8 mouse cellular contexts compared by ENCODE assay signal in genomic region chr11:58955143-58955867, GRCm38 (mm10). TPM values are rescaled to one million over a fixed set of nuclear protein-coding genes. Genes with fewer than 3 reads are reported as not detected.
A peak's percentile ranks its signal among the peaks of the same experiment; 100 is the strongest.
DNase-seq lines count a peak whose midpoint lies in the region; ATAC-seq and TF ChIP-seq lines count a peak whose summit lies in the region.

No protein-coding gene starts in this region.

- no peak for DNase-seq in heart, adult 18-20 months
- no peak for DNase-seq in limb, embryonic 10.5 days (ENCODE audit: low spot score)
- DNase-seq in urinary bladder, adult 18-20 months (ENCODE audit: low spot score in 2 of 2) = no peak
- DNase-seq in adipocyte (ENCODE audit: low spot score) = no peak

- H3K27me3 ChIP-seq in heart, embryonic 14.5 days (ENCODE audit: control insufficient read depth, insufficient read depth, low read length) = 0 out of 2 replicates have a peak, but pooled peaks cover 4% of the 10 kb centered on the region
- H3K27me3 ChIP-seq in ES-Bruce4 (ENCODE audit: control insufficient read depth, insufficient read depth, low read length, poor library complexity, severe bottlenecking) = no peaks in the 10 kb centered on the region
- H3K27me3 ChIP-seq in erythroblast, embryonic 14.5 days (ENCODE audit: control insufficient read depth) = peaks cover 28% of the 10 kb centered on the region
- peaks cover 61% of the 10 kb centered on the region for H3K27me3 ChIP-seq in limb, embryonic 10.5 days (ENCODE audit: low read depth, poor library complexity, severe bottlenecking)

- peak overlapping the region; percentile 96 to 98 for H3K27ac ChIP-seq in heart, embryonic 14.5 days (replicated peaks in 1 of 2; ENCODE audit: control insufficient read depth in 1 of 2, insufficient read depth in 1 of 2, low read depth in 2 of 2, low read length in 2 of 2)
- H3K27ac ChIP-seq in ES-Bruce4 (ENCODE audit: insufficient read depth, low read length) = peak overlapping the region; percentile 90
- H3K27ac ChIP-seq in limb, embryonic 10.5 days = peak overlapping the region; percentile 92

- peaks cover 9 to 38% of the 10 kb centered on the region in 2 experiments for H3K4me1 ChIP-seq in heart, embryonic 14.5 days (ENCODE audit: control insufficient read depth in 2 of 2, insufficient read depth in 2 of 2, low read length in 2 of 2)
- H3K4me1 ChIP-seq in ES-Bruce4 (ENCODE audit: control insufficient read depth, insufficient read depth, low read length) = no peaks in the 10 kb centered on the region
- peaks cover 53% of the 10 kb centered on the region for H3K4me1 ChIP-seq in erythroblast, embryonic 14.5 days (ENCODE audit: control insufficient read depth)
- peaks cover 38% of the 10 kb centered on the region for H3K4me1 ChIP-seq in limb, embryonic 10.5 days

- H3K4me3 ChIP-seq in heart, embryonic 14.5 days (ENCODE audit: control insufficient read depth in 1 of 2, insufficient read depth in 1 of 2, low read depth in 1 of 2, low read length in 2 of 2) = peak overlapping the region; percentile 57 to 63
- peak overlapping the region; percentile 97 for H3K4me3 ChIP-seq in ES-Bruce4 (ENCODE audit: low read depth, low read length)
- H3K4me3 ChIP-seq in erythroblast, embryonic 14.5 days (replicated peaks) = peak overlapping the region; percentile 86
- H3K4me3 ChIP-seq in limb, embryonic 10.5 days = peak overlapping the region; percentile 72

- WGBS in heart, embryonic 14.5 days = under 1% methylated on average over 20 of the region's 20 CpGs
- 1% methylated on average over 20 of the region's 20 CpGs for WGBS in limb, embryonic 10.5 days

- peaks cover 22% of the 10 kb centered on the region for H3K36me3 ChIP-seq in heart, embryonic 14.5 days (ENCODE audit: control insufficient read depth, insufficient read depth, low read length)
- H3K36me3 ChIP-seq in ES-Bruce4 (ENCODE audit: control insufficient read depth, insufficient read depth, low read length, poor library complexity, severe bottlenecking) = no peaks in the 10 kb centered on the region
- H3K36me3 ChIP-seq in erythroblast, embryonic 14.5 days (ENCODE audit: control insufficient read depth) = peaks cover 42% of the 10 kb centered on the region
- H3K36me3 ChIP-seq in limb, embryonic 10.5 days = peaks cover 10% of the 10 kb centered on the region

- TF ChIP-seq CTCF in ES-Bruce4 (IDR thresholded peaks at IDR 0.05; ENCODE audit: low read depth, low read length) = no peak

- no peak for TF ChIP-seq EP300 in ES-Bruce4 (IDR thresholded peaks at IDR 0.05; ENCODE audit: insufficient read depth, low read depth, low read length)

- H3K4me2 ChIP-seq in heart, embryonic 14.5 days (ENCODE audit: low read length) = peak overlapping the region; percentile 95

- H3K9me3 ChIP-seq in heart, embryonic 14.5 days (ENCODE audit: control insufficient read depth, low read length) = no peaks in the 10 kb centered on the region
- H3K9me3 ChIP-seq in ES-Bruce4 (replicated peaks; ENCODE audit: control insufficient read depth, insufficient read depth, low read length, poor library complexity, severe bottlenecking) = no peaks in the 10 kb centered on the region
- no peaks in the 10 kb centered on the region for H3K9me3 ChIP-seq in erythroblast, embryonic 14.5 days (ENCODE audit: control insufficient read depth, low read length)
- no peaks in the 10 kb centered on the region for H3K9me3 ChIP-seq in limb, embryonic 10.5 days (replicated peaks)

- no peak for TF ChIP-seq POLR2A in ES-Bruce4 (IDR thresholded peaks at IDR 0.05; ENCODE audit: insufficient read depth, low read length)

- no peak; the same call in 1 of the 2 replicates for ATAC-seq in heart, embryonic 14.5 days (ENCODE audit: insufficient number of reproducible peaks, insufficient read depth, low FRiP score, low read depth)
- 0 out of 2 replicates have a peak, but pooled peaks have one; percentile 14 for ATAC-seq in monocyte, adult 5-6 weeks (replicated peaks; ENCODE audit: insufficient number of reproducible peaks, low FRiP score, low TSS enrichment, poor library complexity, severe bottlenecking)

- H3K9ac ChIP-seq in heart, embryonic 14.5 days (ENCODE audit: low read length) = peak overlapping the region; percentile 83
- H3K9ac ChIP-seq in ES-Bruce4 (ENCODE audit: low read depth, poor library complexity, severe bottlenecking) = peak overlapping the region; percentile 83

RNA-seq across cellular contexts. Expression of gene Hist3h2a, which starts 0.8 kb away (rescaled TPM):
- polyA plus RNA-seq in heart, embryonic 14.5 days (2014; fragmentation: Nextera tagmentation; extraction: Ambion mirVana) = 34.0 and 40.8 TPM in 2 replicates
- total RNA-seq in heart, adult 18-20 months (2021) = 10 to 100 TPM; 13.9 to 17.4 TPM
- polyA plus RNA-seq in ES-Bruce4 (2011; ENCODE audit: insufficient read depth, insufficient read length, low read depth, missing spikeins) = 2.9 and 3.7 TPM in 2 replicates
- polyA plus RNA-seq in erythroblast, embryonic 14.5 days (2012) = 5.7 and 9.8 TPM in 2 replicates
- 8.4 and 11.3 TPM in 2 replicates for polyA plus RNA-seq in limb, embryonic 10.5 days (2016; fragmentation: Nextera tagmentation; extraction: Ambion mirVana)
- 35.6 to 52.4 TPM (median 42.1 TPM) in 3 replicates for total RNA-seq in monocyte, adult 5-6 weeks (2017)

RNA-seq across cellular contexts. Expression of gene Trim17, which starts 0.8 kb away (rescaled TPM):
- 0.11 and 0.47 TPM in 2 replicates for polyA plus RNA-seq in heart, embryonic 14.5 days (2014; fragmentation: Nextera tagmentation; extraction: Ambion mirVana)
- total RNA-seq in heart, adult 18-20 months (2021) = under 1 TPM in 1 of 2 experiments, not detected in 1; 0.12 TPM
- not detected in 2 replicates for polyA plus RNA-seq in ES-Bruce4 (2011; ENCODE audit: insufficient read depth, insufficient read length, low read depth, missing spikeins)
- 0.14 TPM in 1 of 2 replicates, not detected in the other for polyA plus RNA-seq in erythroblast, embryonic 14.5 days (2012)
- 0.31 and 0.35 TPM in 2 replicates for polyA plus RNA-seq in limb, embryonic 10.5 days (2016; fragmentation: Nextera tagmentation; extraction: Ambion mirVana)
- total RNA-seq in monocyte, adult 5-6 weeks (2017) = 0.29 TPM in 1 of 3 replicates, not detected in the others

RNA-seq across cellular contexts. Expression of gene Hist3h2ba, which starts 6.6 kb away (rescaled TPM):
- polyA plus RNA-seq in heart, embryonic 14.5 days (2014; fragmentation: Nextera tagmentation; extraction: Ambion mirVana) = 8.9 and 16.0 TPM in 2 replicates
- 1 to 10 TPM; 1.0 to 1.4 TPM for total RNA-seq in heart, adult 18-20 months (2021)
- 7.7 and 8.0 TPM in 2 replicates for polyA plus RNA-seq in ES-Bruce4 (2011; ENCODE audit: insufficient read depth, insufficient read length, low read depth, missing spikeins)
- 5.1 and 5.4 TPM in 2 replicates for polyA plus RNA-seq in erythroblast, embryonic 14.5 days (2012)
- 3.2 and 4.5 TPM in 2 replicates for polyA plus RNA-seq in limb, embryonic 10.5 days (2016; fragmentation: Nextera tagmentation; extraction: Ambion mirVana)
- total RNA-seq in monocyte, adult 5-6 weeks (2017) = 1.7 TPM in 2 of 3 replicates, not detected in the other

RNA-seq across cellular contexts. Expression of gene Rnf187, which starts 16.6 kb away (rescaled TPM):
- polyA plus RNA-seq in heart, embryonic 14.5 days (2014; fragmentation: Nextera tagmentation; extraction: Ambion mirVana) = 208 and 213 TPM in 2 replicates
- total RNA-seq in heart, adult 18-20 months (2021) = 100 to 1,000 TPM; 165 to 170 TPM
- 104 and 105 TPM in 2 replicates for polyA plus RNA-seq in ES-Bruce4 (2011; ENCODE audit: insufficient read depth, insufficient read length, low read depth, missing spikeins)
- polyA plus RNA-seq in erythroblast, embryonic 14.5 days (2012) = 58.5 and 75.1 TPM in 2 replicates
- 222 and 238 TPM in 2 replicates for polyA plus RNA-seq in limb, embryonic 10.5 days (2016; fragmentation: Nextera tagmentation; extraction: Ambion mirVana)
- 42.2 to 79.7 TPM (median 47.8 TPM) in 3 replicates for total RNA-seq in monocyte, adult 5-6 weeks (2017)

RNA-seq across cellular contexts. Expression of gene Trim11, which starts 22.6 kb away (rescaled TPM):
- polyA plus RNA-seq in heart, embryonic 14.5 days (2014; fragmentation: Nextera tagmentation; extraction: Ambion mirVana) = 33.4 and 36.1 TPM in 2 replicates
- 10 to 100 TPM; 15.2 to 15.4 TPM for total RNA-seq in heart, adult 18-20 months (2021)
- polyA plus RNA-seq in ES-Bruce4 (2011; ENCODE audit: insufficient read depth, insufficient read length, low read depth, missing spikeins) = 22.5 and 25.6 TPM in 2 replicates
- 1.0 and 1.2 TPM in 2 replicates for polyA plus RNA-seq in erythroblast, embryonic 14.5 days (2012)
- 17.8 and 20.7 TPM in 2 replicates for polyA plus RNA-seq in limb, embryonic 10.5 days (2016; fragmentation: Nextera tagmentation; extraction: Ambion mirVana)
- 32.0 to 47.3 TPM (median 32.7 TPM) in 3 replicates for total RNA-seq in monocyte, adult 5-6 weeks (2017)
